Mouse (Mus musculus) splenic B cell, adult 2 months (primary cell): Measurements from ENCODE around the gene Tectb.

ENCODE experiments used
- DNase-seq: peaks from one replicate; pipeline ENCODE4 v3.0.0-alpha.2; 2011; ENCODE audit warnings: low read depth, low spot score
- H3K27me3 ChIP-seq: 2 replicates; pipeline ENCODE4 v1.6.1; 2012; ENCODE audit warnings: mild to moderate bottlenecking, low read length, moderate library complexity, mixed read lengths; ENCODE audit not compliant: control insufficient read depth, poor library complexity, insufficient read depth, severe bottlenecking
- H3K36me3 ChIP-seq: 2 replicates; pipeline ENCODE4 v1.6.1; 2012; ENCODE audit warnings: mild to moderate bottlenecking, low read length, moderate library complexity, mixed read lengths; ENCODE audit not compliant: control insufficient read depth, poor library complexity, insufficient read depth, severe bottlenecking

Tectb gene

DNA sequence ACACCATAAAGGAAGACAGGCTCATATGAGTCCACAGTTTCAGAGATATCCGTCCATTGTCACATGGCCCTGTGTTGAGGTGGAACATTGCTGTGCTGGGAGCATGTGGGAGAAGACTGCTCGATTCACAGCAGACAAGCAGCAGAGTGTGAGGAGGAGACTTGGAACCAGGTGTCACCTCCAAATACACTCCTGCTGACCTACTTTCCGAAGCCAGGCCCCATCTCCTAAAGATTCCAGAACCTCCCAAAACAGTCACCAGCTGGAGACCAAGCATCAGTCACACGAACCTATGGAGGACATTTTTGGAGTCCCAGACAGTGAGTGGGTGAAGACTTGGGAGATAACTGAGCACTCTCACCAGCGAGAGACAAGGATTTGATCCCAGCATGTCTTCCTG is 56.0 kb downstream of the Tectb start:
- no peak for DNase-seq
- Histone ChIP-seq H3K27me3 (no peaks in the 10 kb centered on the region), H3K36me3 (no peaks in the 10 kb centered on the region)

DNA sequence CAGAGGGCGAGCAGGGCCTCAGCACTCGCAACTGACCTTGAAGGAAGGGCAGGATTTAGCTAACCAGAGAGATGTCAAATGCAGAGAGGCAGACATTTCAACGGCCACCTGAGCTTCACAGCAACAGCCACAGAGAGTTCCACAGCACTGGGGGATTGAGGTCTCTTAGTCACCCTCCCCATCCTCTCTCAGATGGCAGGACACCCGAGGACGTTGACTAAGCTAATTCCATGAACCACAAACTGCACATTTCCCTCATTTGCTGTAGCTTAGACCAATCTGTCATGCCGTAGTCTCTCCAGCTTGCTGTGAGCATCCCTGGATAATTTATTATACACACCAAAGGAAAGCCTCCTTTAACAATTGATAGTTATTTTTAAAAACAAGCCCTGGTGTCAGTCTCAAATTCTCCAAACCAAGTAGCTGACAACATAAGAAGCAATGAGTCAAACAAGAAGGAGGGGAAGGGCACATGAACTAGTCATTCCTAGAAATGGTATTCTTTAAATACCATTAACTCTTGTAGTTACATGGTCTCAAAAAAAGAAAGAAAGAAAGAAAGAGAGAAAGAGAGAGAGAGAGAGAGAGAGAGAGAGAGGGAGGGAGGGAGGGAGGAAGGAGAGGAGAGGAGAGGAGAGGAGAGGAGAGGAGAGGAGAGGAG is 59.4 kb downstream of the Tectb start:
- Histone ChIP-seq H3K36me3 (no peaks in the 10 kb centered on the region), H3K27me3 (no peaks in the 10 kb centered on the region)
- DNase-seq: no peak

DNA sequence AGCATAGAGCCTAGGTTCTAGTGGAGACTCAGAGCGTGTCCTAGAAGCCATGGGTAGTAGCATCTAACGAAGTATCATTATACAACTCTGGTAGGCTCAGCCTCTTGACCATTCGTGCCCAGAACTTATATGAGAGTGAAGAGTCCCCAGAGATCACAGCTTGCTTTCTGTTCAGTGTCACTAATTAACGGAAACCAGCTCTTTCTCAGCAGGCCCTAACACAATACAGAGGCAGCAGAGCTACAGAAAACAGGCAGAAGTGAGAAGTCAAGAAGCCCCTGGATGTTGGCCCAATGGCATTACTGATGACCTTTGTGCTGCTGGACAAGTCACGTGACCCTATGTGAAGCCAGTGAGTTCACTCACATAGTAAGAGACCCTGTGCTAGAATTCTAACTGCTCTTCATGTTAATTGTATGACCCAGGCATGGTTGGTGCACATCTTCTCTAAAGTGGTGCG is 60.7 kb downstream of the Tectb start, which contains the start of gene Gucy2g:
TSS of gene Gucy2g (minus strand) at position 51 of the 460 bp plus-strand sequence.
- DNase-seq: no peak
- H3K27me3 ChIP-seq: no peaks in the 10 kb centered on the region
- no peaks in the 10 kb centered on the region for H3K36me3 ChIP-seq

DNA sequence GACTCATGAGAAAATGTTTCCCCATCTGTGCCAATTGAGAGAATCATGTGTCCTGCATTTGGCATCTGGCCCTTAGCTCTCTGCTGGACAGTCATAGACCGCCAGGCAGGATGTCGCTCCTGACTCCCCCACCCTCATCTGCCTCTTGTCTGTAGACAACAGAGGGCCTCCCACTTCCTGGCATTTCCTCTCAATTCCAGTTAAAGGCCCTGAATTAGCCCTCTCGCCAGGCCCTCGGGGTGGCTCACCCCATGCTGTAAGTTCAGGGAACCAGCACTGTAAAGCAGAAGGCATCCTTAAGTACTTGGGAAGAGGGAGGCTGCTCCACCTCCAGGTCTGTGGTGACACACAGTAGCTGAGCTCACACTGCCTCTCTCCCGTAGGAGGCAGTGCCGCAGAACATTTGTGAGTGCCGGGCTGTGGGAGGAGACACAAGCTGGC is 64.3 kb downstream of the Tectb start:
- Histone ChIP-seq H3K36me3 (no peaks in the 10 kb centered on the region), H3K27me3 (no peaks in the 10 kb centered on the region)
- DNase-seq: no peak
